Mouse (Mus musculus) heart, postnatal 25 days (tissue): ENCODE results near the gene Aspg. TPM values are rescaled to one million over a fixed set of nuclear protein-coding genes. Genes with fewer than 3 reads are reported as not detected.

Experiments used
- DNase-seq: peaks from one replicate; pipeline ENCODE4 v3.0.0; 2022; ENCODE audit warnings: low spot score
- intact Hi-C: fragments of 180-260 bp; cut with DNase I; formaldehyde crosslinking; loops from one replicate; pipeline ENCODE4 v1.15.1; 2025
- total RNA-seq, 2 experiments: library from RNA; stranded (reverse); gene quantifications; 2 replicates each; pipeline ENCODE4 v1.2.3; 2021

Aspg gene
- total RNA-seq, 2 experiments from 2014 or later: 0.25 to 0.47 TPM

DNA sequence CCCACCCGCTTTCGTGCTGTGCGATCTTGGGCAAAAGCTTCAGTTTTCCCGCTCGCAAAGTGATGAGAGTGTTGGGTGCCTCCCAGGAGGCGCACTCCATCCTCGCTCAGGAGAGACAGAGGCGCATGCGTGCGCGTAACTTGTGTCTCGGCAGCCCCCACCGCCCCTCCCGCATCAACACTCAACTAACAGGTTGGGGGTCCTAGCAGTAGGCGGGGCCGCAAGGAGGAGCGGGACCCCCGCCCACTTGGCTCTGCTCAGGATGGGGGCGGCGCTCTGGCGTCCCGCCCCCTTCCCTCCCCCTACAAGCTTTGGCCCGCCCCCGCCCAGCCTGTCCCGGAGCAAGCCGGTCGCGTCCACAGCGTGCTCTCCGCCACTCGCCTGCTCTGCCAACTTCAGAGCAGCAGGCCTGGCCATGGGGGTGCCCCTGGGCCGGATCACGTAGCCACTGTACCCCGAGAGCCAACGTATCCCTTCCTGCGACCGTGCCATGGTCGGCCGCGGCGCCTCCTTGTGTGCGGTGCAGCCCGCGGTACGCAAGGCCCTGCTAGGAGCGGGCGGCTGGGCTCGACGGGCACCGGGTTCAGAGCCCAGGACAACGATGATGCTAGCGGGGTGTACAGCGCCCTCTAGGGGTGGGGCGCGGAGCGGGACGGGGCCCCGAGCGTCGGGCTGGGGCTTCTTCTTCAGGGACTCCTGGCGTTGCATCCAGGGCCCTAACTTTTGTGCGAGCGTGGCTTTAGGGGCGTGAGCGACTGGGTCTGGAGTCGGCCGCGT lies 39.6 kb downstream of the Aspg start, which contains the start of gene Kif26a:
TSS of gene Kif26a (plus strand) at position 334 of the 777 bp plus-strand sequence.
- intact Hi-C loops: loop anchor here (1.0 to 5.0 kb wide), 6 partner anchors 23 to 397 kb away; no protein-coding TSS in a partner anchor
- peak; percentile 55 for DNase-seq

DNA sequence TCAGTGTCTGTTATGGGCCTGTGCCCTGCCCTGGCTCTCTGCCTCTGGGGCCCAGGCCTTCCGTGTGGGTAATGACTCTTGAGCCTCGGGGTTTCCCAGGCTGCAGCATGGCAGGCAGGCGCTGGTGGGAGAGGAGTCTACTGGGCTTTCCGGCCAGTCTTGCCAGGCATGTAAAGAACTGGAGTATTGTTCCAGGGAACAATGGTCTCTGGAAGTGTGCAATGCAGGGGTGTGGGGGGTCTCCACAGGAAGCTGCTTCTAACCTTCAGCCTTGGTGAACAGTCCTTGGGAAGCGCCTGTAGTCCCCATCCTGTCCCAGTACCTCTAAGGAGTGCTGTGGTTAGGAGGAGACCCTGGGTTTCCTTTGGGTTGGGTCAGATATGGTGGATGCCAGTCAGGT lies 40.9 kb downstream of the Aspg start:
- intact Hi-C loops: loop anchor here (2.0 to 5.0 kb wide), 3 partner anchors 21 to 185 kb away; no protein-coding TSS in a partner anchor
- no peak for DNase-seq

DNA sequence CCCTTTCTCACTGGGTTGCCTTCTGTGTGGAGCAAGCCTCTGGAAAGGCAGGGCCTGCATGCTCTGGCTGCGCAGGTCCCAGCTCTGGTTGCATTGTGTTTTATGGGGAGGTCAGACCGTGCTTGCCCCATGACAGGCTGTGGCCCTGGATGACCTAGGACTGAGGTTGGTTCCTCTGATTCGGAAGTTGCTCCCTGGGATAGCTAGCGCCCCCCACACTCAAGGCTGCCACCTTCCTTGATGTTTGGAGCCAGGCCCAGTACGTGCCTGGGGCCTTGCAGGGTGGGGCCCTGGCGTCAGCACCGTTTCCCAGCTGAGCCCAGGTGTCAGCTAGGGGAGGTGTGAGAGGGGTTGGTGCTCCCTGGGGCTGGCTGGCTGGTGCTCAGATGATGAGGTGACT lies 43.5 kb downstream of the Aspg start:
- intact Hi-C loops: no loop called here
- no peak for DNase-seq

DNA sequence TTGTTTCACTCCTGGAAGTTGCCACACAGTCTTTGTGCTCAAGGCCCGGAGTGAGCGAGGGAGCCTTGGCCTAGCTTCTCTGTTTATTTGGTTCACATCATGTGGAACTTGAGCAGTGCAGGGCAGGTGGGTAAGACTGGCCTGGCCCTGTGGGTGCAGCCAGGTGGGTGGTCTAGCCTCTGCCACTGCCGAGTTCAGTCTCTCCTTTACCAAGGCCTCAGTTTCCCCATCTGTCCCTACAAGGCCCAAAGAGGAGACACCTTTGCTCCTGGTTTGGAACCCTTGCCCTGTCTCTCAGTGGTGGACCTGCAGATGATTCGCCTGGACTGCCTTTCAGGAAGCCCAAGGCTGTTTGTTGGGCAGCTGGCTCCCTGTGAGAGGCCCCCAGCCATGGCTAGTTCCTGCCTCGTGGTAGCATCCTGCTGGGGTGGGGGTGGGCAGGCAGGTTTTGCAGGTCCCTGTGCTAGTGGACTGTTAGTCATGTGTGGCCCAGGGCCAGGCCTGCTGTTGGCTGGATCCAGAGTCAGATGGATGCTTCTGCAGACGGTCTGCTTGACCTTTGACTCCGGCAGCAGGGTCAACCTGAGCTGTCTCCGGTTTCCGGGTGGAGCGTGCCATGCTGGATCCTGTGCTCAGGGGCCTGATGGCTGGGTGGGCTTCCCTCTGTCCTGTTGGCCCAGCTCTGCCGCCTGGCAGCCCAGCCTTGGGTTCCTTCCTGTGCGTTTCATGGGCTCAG lies 44.9 kb downstream of the Aspg start:
- no peak for DNase-seq
- intact Hi-C loops: no loop called here

DNA sequence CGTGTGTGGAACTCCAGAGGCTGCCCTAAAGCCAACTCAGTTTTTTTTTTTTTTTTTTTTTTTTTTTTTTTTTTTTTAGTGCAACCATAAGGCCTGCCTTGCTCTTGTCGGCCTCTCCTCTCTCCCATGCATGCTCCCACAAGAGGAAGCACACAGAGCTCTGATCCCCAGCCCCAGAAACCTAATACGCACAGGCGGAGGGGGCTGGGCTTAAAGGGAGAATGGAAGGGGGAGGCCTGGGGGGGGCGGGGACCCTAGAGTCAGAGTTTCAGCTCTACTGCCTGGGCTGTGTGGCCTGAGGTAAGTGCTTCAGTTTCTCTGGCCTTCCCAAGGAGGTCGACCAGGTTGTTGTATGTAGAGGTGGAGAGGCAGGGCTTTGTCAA lies 45.5 kb downstream of the Aspg start:
- no peak for DNase-seq
- intact Hi-C loops: no loop called here

DNA sequence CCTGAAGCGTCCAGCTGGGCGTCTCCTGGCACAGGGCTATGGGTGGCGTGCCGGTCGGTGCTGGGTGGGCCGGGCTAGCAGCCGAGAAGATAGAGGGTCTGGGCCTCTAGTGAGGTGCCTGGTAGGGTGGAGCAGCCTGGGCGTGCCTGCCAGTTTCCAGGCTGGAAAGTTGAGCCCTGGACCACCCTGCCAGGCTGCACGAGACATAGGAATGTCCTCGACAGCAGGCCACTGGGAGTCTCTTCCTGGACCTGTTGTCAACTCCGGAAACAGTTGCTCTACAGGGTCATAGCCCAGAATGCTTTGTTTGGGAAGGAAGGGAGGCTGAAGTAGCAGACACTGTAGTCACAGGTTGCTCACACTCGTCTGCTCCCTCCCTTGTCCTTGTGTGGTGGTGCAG lies 47.1 kb downstream of the Aspg start:
- intact Hi-C loops: no loop called here
- no peak for DNase-seq

DNA sequence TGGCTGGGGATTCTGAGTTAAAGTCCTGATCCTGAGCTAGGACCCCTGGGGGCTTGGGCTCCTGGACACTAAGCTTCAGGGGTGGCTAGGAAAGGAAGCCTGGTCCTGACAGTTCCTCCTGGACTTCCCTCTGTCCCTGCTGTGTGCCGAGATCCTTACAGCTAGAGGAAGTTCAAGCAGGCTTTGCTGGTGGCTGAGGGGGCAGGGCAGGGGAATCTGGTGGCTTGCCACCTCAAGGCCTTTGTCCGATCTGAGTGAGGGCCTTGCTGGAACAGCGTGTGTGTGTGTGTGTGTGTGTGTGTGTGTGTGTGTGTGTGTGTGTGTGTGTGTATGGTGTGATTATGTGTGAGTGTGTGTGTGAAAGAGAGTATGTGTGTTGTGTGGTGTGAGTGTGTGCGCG lies 48.0 kb downstream of the Aspg start:
- DNase-seq: no peak
- intact Hi-C loops: no loop called here

DNA sequence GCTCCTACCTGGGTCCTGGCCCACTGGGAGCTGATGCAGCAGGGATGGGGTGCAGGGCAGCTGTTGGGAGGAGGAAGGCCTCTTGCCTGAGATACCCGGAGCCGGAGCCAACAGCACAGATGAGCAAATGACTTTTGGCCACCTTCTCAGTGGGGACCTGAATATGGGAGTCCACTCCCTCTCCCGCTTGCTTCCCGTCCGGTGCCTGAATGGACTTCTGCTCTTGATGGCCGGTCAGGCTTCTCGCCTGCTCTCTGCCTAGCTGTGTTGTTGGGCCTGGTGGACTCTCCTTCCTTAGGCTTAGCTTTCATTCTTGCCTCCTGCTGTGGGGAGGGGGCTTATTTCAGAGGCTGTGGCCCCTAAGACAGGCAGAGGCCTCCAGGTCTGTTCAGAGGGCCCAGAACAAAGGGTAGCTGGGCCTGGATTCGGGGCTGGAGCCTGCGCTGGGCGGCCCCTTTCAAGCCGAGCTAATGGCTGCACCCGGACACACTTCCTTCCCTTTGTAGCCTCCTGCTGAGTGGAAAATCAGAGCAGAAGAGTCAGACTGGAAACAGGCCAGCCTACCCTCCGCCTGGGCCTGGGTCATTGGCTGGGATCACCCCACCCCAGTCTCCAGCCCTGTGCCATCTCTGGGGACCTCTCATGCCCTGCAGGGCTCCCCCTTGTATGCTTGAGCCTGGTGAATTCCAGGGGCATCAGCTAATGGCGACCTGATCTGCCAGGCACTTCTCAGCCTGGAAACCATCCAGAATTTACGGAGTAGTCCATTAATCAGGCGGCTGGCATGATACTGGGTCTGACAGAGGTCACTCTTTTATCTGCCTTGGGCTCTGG lies 49.0 kb downstream of the Aspg start:
- DNase-seq: peak; percentile 45
- intact Hi-C loops: no loop called here

DNA sequence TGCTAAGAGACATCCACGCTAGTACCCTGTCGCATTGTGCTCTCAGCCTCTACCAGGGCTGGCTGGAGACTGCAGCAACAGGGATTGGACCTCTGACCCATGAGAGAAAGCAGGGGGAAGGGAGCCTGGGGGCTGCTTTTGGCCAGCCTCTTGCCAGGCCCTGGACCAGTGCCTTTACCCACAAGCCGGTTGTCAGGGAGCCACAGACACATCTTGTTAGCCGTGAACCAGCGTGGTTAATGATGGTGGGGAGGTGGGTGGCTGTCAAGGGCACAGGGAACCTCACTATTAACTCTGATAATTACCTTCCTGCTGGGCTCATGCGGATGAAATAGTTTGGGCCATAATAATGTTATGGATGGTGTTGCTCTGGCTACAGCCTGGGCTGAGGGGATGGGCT lies 50.3 kb downstream of the Aspg start:
- intact Hi-C loops: no loop called here
- DNase-seq: no peak

DNA sequence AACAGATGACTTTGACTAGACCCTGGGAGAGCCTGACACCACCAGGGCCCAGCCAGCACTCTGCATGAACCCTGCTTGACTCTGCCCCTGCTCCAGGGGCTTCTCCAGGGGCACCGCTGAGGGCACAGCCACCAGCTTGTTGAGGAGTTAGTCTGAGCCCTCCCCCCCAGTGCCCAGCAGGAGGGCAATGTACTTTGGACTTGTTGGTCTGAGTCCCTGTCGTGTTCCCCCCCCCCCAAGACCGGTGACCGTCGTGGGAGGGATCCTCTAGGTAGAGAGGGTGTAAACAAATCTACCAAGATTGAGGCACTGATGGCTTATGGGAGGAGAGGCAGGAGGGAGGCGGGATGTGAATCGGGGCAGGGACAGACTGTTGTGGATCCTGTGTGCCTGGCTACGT lies 51.8 kb downstream of the Aspg start:
- intact Hi-C loops: no loop called here
- no peak for DNase-seq

DNA sequence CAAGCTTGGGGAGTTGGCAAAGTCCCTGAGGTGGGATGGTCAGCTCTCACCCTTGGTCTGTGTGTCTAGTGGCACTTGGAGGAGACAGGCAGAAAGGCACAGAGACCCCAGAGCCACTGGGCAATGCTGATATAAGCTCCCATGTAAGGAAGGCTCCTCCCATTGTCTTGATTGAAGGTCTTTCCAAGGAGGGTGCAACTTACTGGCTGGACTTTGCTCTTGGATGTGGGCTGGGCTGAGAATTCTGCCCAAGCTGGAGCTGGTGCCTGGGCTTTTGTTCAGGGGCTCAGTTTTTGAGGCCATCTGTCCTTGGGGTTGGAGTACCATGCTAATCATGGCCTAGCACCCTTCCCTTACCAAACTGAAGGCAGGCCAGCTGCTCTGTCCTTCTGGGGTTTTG lies 52.3 kb downstream of the Aspg start:
- no peak for DNase-seq
- intact Hi-C loops: no loop called here

DNA sequence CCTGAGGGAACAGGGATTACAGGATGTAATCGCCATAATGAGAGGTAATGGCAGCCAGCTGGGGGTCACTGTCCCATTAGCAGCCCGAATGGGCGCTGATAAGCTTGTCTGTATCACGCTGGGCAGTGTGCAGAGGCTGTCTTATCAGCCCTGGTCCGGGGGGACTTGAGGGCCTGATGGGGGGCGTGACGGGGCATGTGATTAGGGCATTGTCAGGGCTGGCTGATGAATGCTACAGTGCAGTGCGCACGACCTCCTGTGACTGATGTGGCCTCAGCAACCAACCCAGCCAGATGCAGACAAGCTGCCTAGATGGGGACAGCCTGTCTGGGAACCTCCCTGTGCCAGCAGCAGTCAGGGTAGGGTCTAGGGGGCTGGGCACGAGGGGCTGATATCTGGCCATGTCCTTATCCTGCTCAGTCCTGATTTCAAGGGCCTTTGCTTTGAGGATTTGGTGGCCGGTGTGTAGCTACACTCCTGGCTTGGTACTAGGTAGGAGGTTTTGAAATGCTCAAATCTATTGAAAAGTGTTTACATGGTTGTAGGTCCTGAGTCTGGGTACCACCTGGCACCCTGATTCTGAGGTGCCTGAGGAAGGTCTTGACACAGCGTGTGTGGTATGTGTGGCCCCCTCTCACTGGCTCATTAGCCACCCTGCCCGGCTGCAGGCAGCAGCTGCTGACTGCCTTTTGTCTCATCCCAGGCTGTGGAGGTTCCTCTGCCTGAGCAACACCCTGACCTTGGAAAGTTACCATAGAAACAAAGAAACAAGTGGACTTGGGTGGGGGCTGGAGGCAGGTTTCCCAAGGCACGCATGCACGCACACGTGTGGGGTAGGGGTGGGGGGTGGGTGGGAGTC lies 57.7 kb downstream of the Aspg start:
- no peak for DNase-seq
- intact Hi-C loops: no loop called here

DNA sequence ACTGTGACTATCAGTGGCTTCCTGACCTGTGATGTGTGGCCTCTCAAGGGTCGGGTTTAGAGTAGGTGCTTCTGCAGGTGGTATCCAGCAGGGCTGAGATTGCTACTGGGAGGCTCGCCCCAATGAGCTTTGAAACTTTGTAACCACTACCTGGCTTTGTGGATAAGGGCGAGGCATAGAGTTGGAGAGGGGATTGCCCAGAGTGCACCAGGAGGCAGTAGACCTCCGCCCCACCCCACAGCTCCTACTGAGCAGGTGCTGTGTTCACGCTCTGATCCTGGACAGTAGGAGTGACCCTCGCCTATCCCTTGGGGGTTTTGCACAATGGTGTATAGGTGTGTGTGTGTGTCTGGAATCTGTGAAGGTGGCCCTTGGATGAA lies 58.4 kb downstream of the Aspg start:
- no peak for DNase-seq
- intact Hi-C loops: no loop called here

DNA sequence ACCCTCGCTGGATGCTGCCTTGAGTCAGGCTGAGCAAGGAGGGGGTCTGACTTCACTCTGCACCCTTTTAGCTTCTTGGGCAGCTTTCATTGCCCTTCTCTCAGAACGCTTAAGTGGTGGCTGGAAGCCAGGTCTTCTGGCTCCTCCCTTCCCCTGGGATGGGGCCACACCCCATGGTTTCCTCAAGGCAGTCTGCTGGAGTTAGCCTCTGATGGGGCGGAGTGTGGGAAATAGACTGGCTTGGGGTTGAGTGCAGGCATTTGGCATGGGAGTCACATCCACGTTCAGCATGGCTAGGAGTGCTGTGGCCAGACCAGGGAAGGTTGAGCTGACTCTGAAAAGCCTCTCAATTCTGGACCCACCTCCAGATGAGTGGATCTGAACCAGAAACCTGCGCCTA lies 62.8 kb downstream of the Aspg start:
- intact Hi-C loops: loop anchor here (2.0 kb wide), 1 partner anchor 22 kb away; the partner anchor contains the start of gene Kif26a
- DNase-seq: peak; percentile 76

DNA sequence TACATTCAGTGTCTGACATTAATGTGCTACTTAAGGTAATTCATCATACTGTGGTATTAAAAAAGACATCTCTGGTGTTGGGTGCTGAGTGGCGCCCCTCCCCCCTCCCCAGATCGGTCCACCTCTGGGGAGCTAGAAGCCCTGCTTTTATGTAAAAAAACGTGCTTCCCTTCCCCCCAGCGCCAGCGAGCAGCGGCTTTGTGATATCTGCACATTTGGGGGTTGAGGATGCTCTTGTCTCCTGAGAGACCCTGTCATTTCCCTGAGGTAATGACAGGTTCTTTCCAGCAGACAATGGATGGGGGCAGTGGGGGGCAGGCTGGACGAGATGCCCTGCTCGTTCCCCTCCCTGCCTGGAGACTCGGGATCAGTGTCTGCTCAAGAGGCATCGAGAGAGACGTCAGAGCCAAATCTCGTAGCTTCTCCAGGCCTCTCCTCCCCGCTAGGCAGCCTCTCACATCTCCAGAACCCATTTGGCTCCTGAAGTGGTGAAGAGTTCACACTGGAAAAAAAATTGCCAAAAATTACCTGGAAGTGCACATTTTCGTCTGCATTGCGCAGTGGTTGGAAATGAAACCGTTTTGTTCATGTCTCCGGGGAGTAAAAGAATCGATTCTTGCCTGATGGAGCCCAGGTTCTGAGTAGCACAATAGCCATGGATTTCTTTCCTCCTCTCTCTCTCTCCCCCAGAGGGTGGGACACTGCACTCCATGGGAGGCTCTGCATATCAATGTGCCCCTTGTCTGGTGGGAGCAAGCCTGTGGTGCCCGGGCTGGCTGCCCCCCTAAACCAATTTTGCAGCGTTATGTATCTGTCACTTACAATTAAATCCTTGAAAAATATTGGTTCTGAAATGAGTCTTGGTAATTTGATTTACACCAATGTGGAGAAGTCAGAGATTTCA lies 64.4 kb downstream of the Aspg start:
- DNase-seq: no peak
- intact Hi-C loops: no loop called here

DNA sequence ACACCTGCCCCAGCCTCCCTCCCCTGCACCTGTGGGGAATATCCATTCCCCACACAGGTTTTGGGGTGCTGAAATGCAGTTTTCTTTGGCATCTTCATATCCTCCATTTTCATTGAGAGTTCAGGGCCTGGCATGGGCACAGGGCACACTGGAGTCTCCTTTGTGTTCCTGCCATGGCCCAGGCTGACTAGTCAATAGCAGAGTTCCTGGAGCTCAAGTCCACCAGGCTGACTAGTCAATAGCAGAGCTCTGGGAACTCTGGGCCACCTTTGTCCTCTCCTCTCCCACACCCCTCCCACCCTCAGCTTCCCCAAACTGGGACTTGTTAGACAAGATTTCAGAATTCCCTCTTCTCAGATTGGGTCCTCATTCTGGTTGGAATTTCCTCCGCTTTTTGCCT lies 65.2 kb downstream of the Aspg start:
- intact Hi-C loops: no loop called here
- no peak for DNase-seq

DNA sequence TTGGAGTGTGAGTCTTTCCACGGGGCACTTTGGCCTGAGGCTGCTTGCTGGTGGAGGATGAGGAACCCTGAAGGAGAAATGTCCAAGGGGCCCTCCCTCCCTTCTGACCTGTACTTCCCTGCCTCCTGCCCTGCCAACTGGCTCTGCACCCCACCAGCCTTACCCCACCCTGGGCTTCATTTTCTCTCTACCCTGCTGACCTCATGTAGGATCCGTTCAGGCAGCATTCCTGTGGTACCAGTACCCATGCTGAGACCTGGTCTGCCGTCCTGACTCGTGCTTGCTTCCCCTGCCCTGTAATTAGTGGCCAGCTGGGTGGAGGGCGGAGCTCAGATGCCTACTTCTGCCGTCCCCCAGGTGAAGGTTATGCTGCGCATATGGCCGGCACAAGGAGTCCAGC lies 65.7 kb downstream of the Aspg start:
- no peak for DNase-seq
- intact Hi-C loops: no loop called here
